Mouse (Mus musculus) neutrophil, adult 59 days (primary cell): Measurements from ENCODE around the gene Ube2v1. TPM values are rescaled to one million over a fixed set of nuclear protein-coding genes. Genes with fewer than 3 reads are reported as not detected.

Source experiments
- total RNA-seq, 2 experiments: library from RNA; stranded (reverse); gene quantifications; 1 replicate in 1 of 2; 2 replicates in 1 of 2; pipeline ENCODE4 v1.2.4; 2023

The Ube2v1 gene
- total RNA-seq, result 10 to 100 TPM; 67.8 to 70.2 TPM

GRCm38 (mm10) chr2:167631591-167632448, at the start of gene Ube2v1:
Gene Ube2v1 (minus strand): TSS chr2:167632095.

DNA sequence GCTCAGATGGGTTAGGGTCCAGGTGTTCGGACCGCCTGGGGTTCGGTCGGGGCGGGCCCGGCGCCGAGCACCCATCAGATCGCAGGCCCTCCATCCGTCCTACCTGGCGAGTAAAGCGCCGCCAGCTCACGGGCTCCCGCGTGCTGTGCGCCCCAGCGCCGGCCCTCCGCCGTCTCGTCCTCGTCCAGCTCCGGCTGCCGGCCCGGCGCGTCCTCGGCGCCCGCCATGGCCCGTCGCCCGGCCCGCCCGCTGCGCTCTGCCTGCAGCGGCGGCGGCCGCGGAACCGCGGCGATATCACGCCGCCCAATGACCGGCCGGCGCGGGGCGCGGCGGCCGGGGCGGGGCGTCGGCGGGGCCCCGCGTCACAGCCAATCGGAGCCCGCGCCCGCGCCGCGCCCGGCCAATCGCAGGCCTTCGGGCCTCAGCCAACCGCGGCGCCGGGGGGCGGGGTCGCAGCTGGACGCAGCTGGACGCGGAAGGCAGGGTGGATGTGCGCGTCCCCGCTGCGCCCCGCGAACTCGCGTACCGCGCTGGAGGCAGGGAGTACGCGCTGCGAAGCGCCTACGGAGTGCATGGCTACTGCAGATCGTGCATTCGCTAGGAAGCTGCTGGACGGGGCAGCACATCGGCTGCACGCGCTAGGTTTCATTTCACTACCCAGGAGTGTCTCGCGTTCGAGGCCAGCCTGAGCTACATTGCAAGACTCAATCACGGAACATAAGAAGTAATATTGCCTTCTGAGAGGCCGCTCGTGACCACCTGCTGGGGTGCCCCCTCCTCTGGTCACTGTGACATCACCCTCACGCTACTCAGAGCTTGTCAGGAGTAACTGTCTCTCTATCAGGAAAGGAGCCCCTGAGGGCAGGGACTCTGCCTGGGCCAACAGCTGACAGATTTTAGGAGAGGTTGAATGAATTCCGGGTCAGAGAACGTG, 29.6 kb upstream of the Ube2v1 start, which contains the start of gene Gm20431:
Gene Gm20431 (minus strand): TSS at position 227 of the 934 bp plus-strand sequence.

Other genes starting within 250 kb of the Ube2v1 start
- gene Slc9a8, start 210.4 kb downstream of the Ube2v1 start, total RNA-seq, result 10 to 100 TPM; 36.8 to 40.9 TPM
- 10 to 100 TPM; 55.4 to 57.7 TPM for gene Rnf114, start 139.4 kb downstream of the Ube2v1 start, total RNA-seq
- 10 to 100 TPM; 43.4 to 48.7 TPM for gene Spata2, start 139.2 kb downstream of the Ube2v1 start, total RNA-seq
- 1 to 10 TPM; 1.8 to 2.4 TPM for gene Snai1, start 93.9 kb downstream of the Ube2v1 start, total RNA-seq
- gene Gm20431, start 29.4 kb upstream of the Ube2v1 start, total RNA-seq, result 10 to 100 TPM; 21.3 to 29.3 TPM
- gene Cebpb, start 56.8 kb upstream of the Ube2v1 start, total RNA-seq, result 100 to 1,000 TPM; 478 to 480 TPM
- 100 to 1,000 TPM; 145 to 197 TPM for gene Tmem189, start 57.7 kb upstream of the Ube2v1 start, total RNA-seq